Mouse (Mus musculus): ENCODE results near the gene Gm773.

- TF ChIP-seq POLR2A (IDR thresholded peaks at IDR 0.05; ENCODE audit: low read depth, low read length) (no peak), CTCF (conservative IDR thresholded peaks at IDR 0.05; ENCODE audit: insufficient read depth, insufficient read length, low read depth, low read length) (no peak)
These were observed at the start of gene Gm773 for GRCm38 (mm10) chrX:56212771-56213170.
